16 mouse cellular contexts compared by ENCODE assay signal in genomic region chr7:24533031-24533571, GRCm38 (mm10). TPM values are rescaled to one million over a fixed set of nuclear protein-coding genes. Genes with fewer than 3 reads are reported as not detected.
A peak's percentile ranks its signal among the peaks of the same experiment; 100 is the strongest.
DNase-seq lines count a peak whose midpoint lies in the region; ATAC-seq and TF ChIP-seq lines count a peak whose summit lies in the region.
"Had no signal": no experiment of that assay in that cellular context is flagged by ENCODE, and none has a peak within 500 bp of the region (broad histone marks: within the 10 kb centered on the region; RNA-seq: fewer than 3 reads in every experiment).

No protein-coding gene starts in this region.

- H3K27ac ChIP-seq in lung, postnatal 0 days (ENCODE audit: low read length): no peak overlapping the region
- H3K27ac ChIP-seq in hindbrain, embryonic 12.5 days: no peak overlapping the region
- no peak overlapping the region for H3K27ac ChIP-seq in neural tube, embryonic 13.5 days (replicated peaks)
- H3K27ac ChIP-seq: embryonic facial prominence, embryonic 13.5 days; lung, embryonic 15.5 days had no signal

- 0 out of 2 replicates have a peak, but pooled peaks have one; percentile 3 for TF ChIP-seq CTCF in lung, postnatal 0 days (IDR thresholded peaks at IDR 0.05)

- H3K4me1 ChIP-seq in lung, postnatal 0 days (ENCODE audit: insufficient read depth, low read depth, low read length): peaks cover 4% of the 10 kb centered on the region; the same call in 1 of the 2 replicates
- peaks cover 41% of the 10 kb centered on the region for H3K4me1 ChIP-seq in hindbrain, embryonic 12.5 days
- H3K4me1 ChIP-seq in neural tube, embryonic 13.5 days (replicated peaks): peaks cover 51% of the 10 kb centered on the region

- no peak overlapping the region for H3K4me2 ChIP-seq in lung, postnatal 0 days (replicated peaks; ENCODE audit: low read depth, low read length)
- H3K4me2 ChIP-seq in hindbrain, embryonic 12.5 days (replicated peaks): 0 out of 2 replicates have a peak overlapping the region, but pooled peaks have one; percentile 35
- peak overlapping the region; percentile 40 for H3K4me2 ChIP-seq in neural tube, embryonic 13.5 days
- H3K4me2 ChIP-seq: lung, embryonic 15.5 days had no signal

- TF ChIP-seq EP300 in lung, postnatal 0 days (IDR thresholded peaks at IDR 0.05): no peak

- 89% methylated on average over 28 of the region's 28 CpGs for WGBS in lung, postnatal 0 days
- 66% methylated on average over 28 of the region's 28 CpGs for WGBS in hindbrain, embryonic 12.5 days
- 57% methylated on average over 28 of the region's 28 CpGs for WGBS in neural tube, embryonic 13.5 days

- no peak overlapping the region for H3K4me3 ChIP-seq in lung, postnatal 0 days (ENCODE audit: low read depth, low read length)
- peak overlapping the region; percentile 9; the same call in 1 of the 2 replicates for H3K4me3 ChIP-seq in hindbrain, embryonic 12.5 days
- H3K4me3 ChIP-seq in neural tube, embryonic 13.5 days: no peak overlapping the region
- H3K4me3 ChIP-seq: lung, embryonic 15.5 days had no signal

- H3K9me3 ChIP-seq in lung, postnatal 0 days (ENCODE audit: low read length): no peaks in the 10 kb centered on the region
- H3K9me3 ChIP-seq in hindbrain, embryonic 12.5 days (replicated peaks): no peaks in the 10 kb centered on the region
- H3K9me3 ChIP-seq in neural tube, embryonic 13.5 days: no peaks in the 10 kb centered on the region
- H3K9me3 ChIP-seq: embryonic facial prominence, embryonic 13.5 days; lung, embryonic 15.5 days had no signal

- H3K9ac ChIP-seq in lung, postnatal 0 days (replicated peaks; ENCODE audit: low read depth): no peak overlapping the region
- peak overlapping the region; percentile 47; the same call in 1 of the 2 replicates for H3K9ac ChIP-seq in hindbrain, embryonic 12.5 days
- peak overlapping the region; percentile 62; the same call in 1 of the 2 replicates for H3K9ac ChIP-seq in neural tube, embryonic 13.5 days
- H3K9ac ChIP-seq: lung, embryonic 15.5 days had no signal

- peaks cover 8% of the 10 kb centered on the region; the same call in 1 of the 2 replicates for H3K36me3 ChIP-seq in lung, postnatal 0 days (ENCODE audit: insufficient read depth, low read length)
- H3K36me3 ChIP-seq in hindbrain, embryonic 12.5 days: peaks cover 38% of the 10 kb centered on the region
- H3K36me3 ChIP-seq in neural tube, embryonic 13.5 days: peaks cover 44% of the 10 kb centered on the region

- no peak for ATAC-seq in lung, postnatal 0 days
- no peak for ATAC-seq in hindbrain, embryonic 12.5 days (ENCODE audit: low FRiP score)
- ATAC-seq in neural tube, embryonic 13.5 days (ENCODE audit: low read depth): no peak
- ATAC-seq: CD4-positive, CD25-positive, alpha-beta regulatory T cell, adult 4 months had no signal

- no peak for DNase-seq in lung, postnatal 0 days (ENCODE audit: low spot score)
- DNase-seq in lung, postnatal 36 days: no peak
- DNase-seq in R1 (ENCODE audit: low read depth, low spot score): peak; percentile 61
- DNase-seq in ovary, adult 18-20 months (ENCODE audit: low spot score): no peak
- DNase-seq in natural killer cell, adult 2 months (ENCODE audit: low spot score in 2 of 2): no peak
- DNase-seq: adrenal gland, postnatal 10 days; cerebellum, adult 9-11 months; gastrocnemius, postnatal 25 days; thymus, adult 18-20 months had no signal

- no peaks in the 10 kb centered on the region for H3K27me3 ChIP-seq in lung, postnatal 0 days (replicated peaks; ENCODE audit: insufficient read depth, low read length)
- peaks cover 19% of the 10 kb centered on the region for H3K27me3 ChIP-seq in hindbrain, embryonic 12.5 days
- peaks cover 9% of the 10 kb centered on the region for H3K27me3 ChIP-seq in neural tube, embryonic 13.5 days
- H3K27me3 ChIP-seq: lung, embryonic 15.5 days had no signal

RNA-seq across cellular contexts. Expression of gene Irgq, which starts 2.6 kb away (rescaled TPM):
- polyA plus RNA-seq in lung, postnatal 0 days (2015; fragmentation: Nextera tagmentation; extraction: Ambion mirVana): 3.5 and 4.0 TPM in 2 replicates
- 29.0 and 34.1 TPM in 2 replicates for polyA plus RNA-seq in hindbrain, embryonic 12.5 days (2016; fragmentation: Nextera tagmentation; extraction: Ambion mirVana)
- 20.9 and 21.2 TPM in 2 replicates for polyA plus RNA-seq in neural tube, embryonic 13.5 days (2015; fragmentation: Nextera tagmentation; extraction: Ambion mirVana)

RNA-seq across cellular contexts. Expression of gene Pinlyp, which starts 12.8 kb away (rescaled TPM):
- 0.19 and 0.39 TPM in 2 replicates for polyA plus RNA-seq in lung, postnatal 0 days (2015; fragmentation: Nextera tagmentation; extraction: Ambion mirVana)
- not detected in 2 replicates for polyA plus RNA-seq in hindbrain, embryonic 12.5 days (2016; fragmentation: Nextera tagmentation; extraction: Ambion mirVana)
- polyA plus RNA-seq in neural tube, embryonic 13.5 days (2015; fragmentation: Nextera tagmentation; extraction: Ambion mirVana): not detected in 2 replicates
- polyA plus RNA-seq: CD4-positive, CD25-positive, alpha-beta regulatory T cell, adult 4 months; heart, embryonic 14.5 days; liver, embryonic 11.5 days had no signal

RNA-seq across cellular contexts. Expression of gene Xrcc1, which starts 13.0 kb away (rescaled TPM):
- 35.4 and 37.0 TPM in 2 replicates for polyA plus RNA-seq in lung, postnatal 0 days (2015; fragmentation: Nextera tagmentation; extraction: Ambion mirVana)
- 75.9 and 87.9 TPM in 2 replicates for polyA plus RNA-seq in hindbrain, embryonic 12.5 days (2016; fragmentation: Nextera tagmentation; extraction: Ambion mirVana)
- polyA plus RNA-seq in neural tube, embryonic 13.5 days (2015; fragmentation: Nextera tagmentation; extraction: Ambion mirVana): 66.3 and 79.2 TPM in 2 replicates

RNA-seq across cellular contexts. Expression of gene AC161166.1, which starts 20.8 kb away (rescaled TPM):
- polyA plus RNA-seq in lung, postnatal 0 days (2015; fragmentation: Nextera tagmentation; extraction: Ambion mirVana): 0.06 and 0.10 TPM in 2 replicates
- 1.9 TPM in 2 replicates for polyA plus RNA-seq in hindbrain, embryonic 12.5 days (2016; fragmentation: Nextera tagmentation; extraction: Ambion mirVana)
- 1.1 and 1.5 TPM in 2 replicates for polyA plus RNA-seq in neural tube, embryonic 13.5 days (2015; fragmentation: Nextera tagmentation; extraction: Ambion mirVana)
- polyA plus RNA-seq: CD4-positive, CD25-positive, alpha-beta regulatory T cell, adult 4 months; liver, embryonic 11.5 days had no signal

RNA-seq across cellular contexts. Expression of gene Zfp428, which starts 26.3 kb away (rescaled TPM):
- 13.1 and 17.0 TPM in 2 replicates for polyA plus RNA-seq in lung, postnatal 0 days (2015; fragmentation: Nextera tagmentation; extraction: Ambion mirVana)
- polyA plus RNA-seq in hindbrain, embryonic 12.5 days (2016; fragmentation: Nextera tagmentation; extraction: Ambion mirVana): 155 and 160 TPM in 2 replicates
- 243 and 251 TPM in 2 replicates for polyA plus RNA-seq in neural tube, embryonic 13.5 days (2015; fragmentation: Nextera tagmentation; extraction: Ambion mirVana)
